Mouse (Mus musculus): ENCODE measurements around the gene Rap1b.
A peak's percentile ranks its signal among the peaks of the same experiment; 100 is the strongest.

The Rap1b gene

GRCm38 (mm10) chr10:117824139-117824538 lies 21.7 kb downstream of the Rap1b start:
- DNase-seq (ENCODE audit: extremely low read depth, insufficient read length, low spot score) = no peak

DNA sequence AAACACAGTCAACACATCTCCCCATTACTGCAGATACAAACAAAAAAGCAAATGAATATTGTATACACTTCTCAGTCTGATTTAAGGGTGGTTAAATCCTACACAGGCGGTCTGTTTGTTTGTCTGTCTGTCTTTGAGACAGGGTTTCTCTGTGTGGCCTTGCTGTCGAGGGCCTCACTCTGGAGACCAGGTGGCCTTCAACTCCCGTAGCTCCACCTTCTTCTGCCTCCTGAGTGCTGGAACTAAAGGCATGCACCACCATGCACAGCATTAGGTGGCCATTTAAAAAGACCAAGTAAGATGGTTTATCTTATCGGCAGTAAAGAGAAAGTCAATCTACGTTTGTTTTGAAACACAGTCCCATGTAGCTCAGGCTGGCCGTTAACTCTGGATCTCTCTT lies 22.5 kb downstream of the Rap1b start:
- DNase-seq (ENCODE audit: extremely low read depth, insufficient read length, low spot score) = no peak

- DNase-seq (ENCODE audit: extremely low read depth, insufficient read length, low spot score) = no peak
These were observed 27.2 kb downstream of the Rap1b start for GRCm38 (mm10) chr10:117818600-117818999.

DNA sequence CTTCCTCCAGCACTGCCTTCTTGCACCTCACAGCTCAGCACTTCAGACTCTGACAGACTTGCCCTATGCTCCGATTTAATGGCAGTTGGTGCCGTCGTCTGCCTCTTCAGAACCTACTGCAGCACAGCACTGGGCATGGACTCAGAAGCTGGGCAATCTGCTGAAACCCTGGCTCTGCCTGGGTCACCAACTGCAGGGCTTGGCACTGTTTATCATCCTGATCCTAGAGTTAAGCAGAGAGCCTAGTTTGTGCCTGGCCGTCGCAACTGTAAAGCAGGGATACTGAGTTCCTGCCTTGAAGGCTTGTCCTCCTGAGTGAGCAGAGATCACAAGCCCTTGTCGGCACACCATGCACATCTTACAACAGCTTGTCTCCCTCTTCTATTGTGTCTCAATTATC lies 29.1 kb downstream of the Rap1b start:
- no peak for DNase-seq (ENCODE audit: extremely low read depth, insufficient read length, low spot score)

- DNase-seq (ENCODE audit: extremely low read depth, insufficient read length, low spot score) = no peak
These were observed 33.3 kb downstream of the Rap1b start for GRCm38 (mm10) chr10:117812501-117812900.

GRCm38 (mm10) chr10:117811555-117811954 lies 34.3 kb downstream of the Rap1b start:
- no peak for DNase-seq (ENCODE audit: extremely low read depth, insufficient read length, low spot score)

GRCm38 (mm10) chr10:117810506-117810905 lies 35.3 kb downstream of the Rap1b start:
- DNase-seq (ENCODE audit: extremely low read depth, insufficient read length, low spot score) = no peak

- no peak for DNase-seq (ENCODE audit: extremely low read depth, insufficient read length, low spot score)
These were observed 37.8 kb downstream of the Rap1b start for GRCm38 (mm10) chr10:117808068-117808467.

DNA sequence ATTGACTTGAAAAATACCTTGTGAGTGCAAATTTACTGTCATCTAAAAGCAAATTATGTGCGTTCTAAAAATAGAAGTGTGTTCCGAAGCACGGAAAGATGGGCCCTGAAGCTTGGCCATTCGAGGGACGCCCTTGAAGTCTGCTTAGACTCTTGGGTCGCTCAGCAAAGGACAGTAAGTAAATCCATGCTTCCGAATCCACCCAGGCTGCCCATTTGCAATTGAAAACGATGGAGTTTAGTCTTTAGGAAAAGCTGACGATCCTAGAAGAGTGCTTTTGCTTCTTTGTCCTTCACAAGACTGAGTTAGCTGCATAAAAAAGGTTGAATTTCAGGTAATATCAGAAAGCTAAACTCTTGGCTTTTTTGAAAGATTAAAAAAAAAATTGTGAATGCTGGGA lies 39.9 kb downstream of the Rap1b start:
- DNase-seq (ENCODE audit: extremely low read depth, insufficient read length, low spot score) = no peak

- no peak for DNase-seq (ENCODE audit: extremely low read depth, insufficient read length, low spot score)
These were observed 41.7 kb downstream of the Rap1b start for GRCm38 (mm10) chr10:117803870-117804850.

- no peak for DNase-seq (ENCODE audit: extremely low read depth, insufficient read length, low spot score)
These were observed 43.9 kb downstream of the Rap1b start for GRCm38 (mm10) chr10:117801886-117802285.

GRCm38 (mm10) chr10:117799806-117800205 lies 46.0 kb downstream of the Rap1b start:
- DNase-seq (ENCODE audit: extremely low read depth, insufficient read length, low spot score) = no peak

DNA sequence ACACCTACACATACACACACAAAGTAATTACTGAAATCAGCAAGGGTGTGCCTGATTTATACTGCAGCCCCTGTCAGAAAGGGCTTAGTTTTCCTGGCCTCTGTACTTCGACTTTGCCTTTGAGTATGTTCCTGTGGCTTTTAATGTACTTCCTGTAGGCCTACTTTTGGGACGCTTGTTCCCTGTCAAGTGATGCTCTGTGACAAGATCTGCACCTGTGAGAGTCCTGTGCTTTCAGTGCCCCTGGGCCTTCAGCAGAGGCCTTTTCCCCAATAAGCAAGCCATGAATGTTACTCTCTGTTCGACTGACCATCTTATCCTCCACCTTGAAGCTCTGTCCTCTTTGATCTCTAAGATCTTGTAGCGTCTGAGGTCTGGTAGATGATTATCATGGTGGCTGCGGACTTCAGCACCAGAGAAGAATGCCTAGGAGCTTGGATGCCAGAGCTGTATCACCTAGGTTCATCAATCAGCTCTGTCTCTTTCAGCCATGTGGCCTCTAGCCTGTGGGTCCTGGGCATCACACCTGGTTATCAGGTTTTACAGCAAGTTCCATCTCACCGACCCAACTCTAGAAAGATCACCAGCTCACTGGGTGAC lies 47.3 kb downstream of the Rap1b start:
- DNase-seq (ENCODE audit: extremely low read depth, insufficient read length, low spot score) = no peak

- DNase-seq (ENCODE audit: extremely low read depth, insufficient read length, low spot score) = no peak
These were observed 48.2 kb downstream of the Rap1b start for GRCm38 (mm10) chr10:117797684-117798083.

- DNase-seq (ENCODE audit: extremely low read depth, insufficient read length, low spot score) = no peak
These were observed 48.7 kb downstream of the Rap1b start for GRCm38 (mm10) chr10:117797106-117797505.

DNA sequence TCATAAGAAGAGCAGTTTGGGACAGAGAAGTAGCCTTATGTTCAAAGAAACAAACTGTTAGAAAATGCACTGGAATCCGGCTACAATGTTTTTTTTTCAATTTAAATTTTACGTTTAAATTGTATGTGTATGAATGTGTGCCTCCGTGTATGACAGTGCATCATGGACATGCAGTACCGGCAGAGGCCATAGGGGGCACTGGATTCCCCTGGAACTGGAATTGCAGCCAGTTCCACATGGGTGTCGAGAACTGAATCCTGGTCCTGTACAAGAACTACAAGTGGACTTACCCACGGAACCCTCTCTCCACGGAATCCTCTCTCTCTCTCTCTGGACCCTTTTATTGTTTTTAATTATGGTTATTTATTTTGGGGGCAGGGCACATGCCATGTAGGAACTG lies 49.7 kb downstream of the Rap1b start:
- DNase-seq (ENCODE audit: extremely low read depth, insufficient read length, low spot score) = no peak

DNA sequence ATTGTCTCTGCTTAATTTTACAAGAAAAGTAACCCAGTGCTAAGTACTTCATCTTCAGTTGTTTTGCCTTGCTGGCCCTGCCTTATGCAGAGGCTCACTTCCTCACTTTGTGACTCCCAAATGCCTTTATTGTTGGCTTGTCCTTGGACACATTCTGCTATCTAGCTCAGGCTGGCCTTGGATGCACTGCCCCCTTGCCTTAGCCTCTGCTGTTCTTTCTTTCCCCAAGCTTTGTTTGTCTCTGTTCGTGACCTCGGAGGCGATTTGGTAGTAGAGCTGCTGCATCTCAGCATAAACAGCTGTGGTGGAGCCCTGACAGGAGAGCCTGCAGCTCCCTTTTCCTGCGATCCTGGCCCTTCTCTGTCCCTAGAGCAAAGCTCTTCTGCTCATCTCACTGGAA lies 50.6 kb downstream of the Rap1b start:
- no peak for DNase-seq (ENCODE audit: extremely low read depth, insufficient read length, low spot score)

DNA sequence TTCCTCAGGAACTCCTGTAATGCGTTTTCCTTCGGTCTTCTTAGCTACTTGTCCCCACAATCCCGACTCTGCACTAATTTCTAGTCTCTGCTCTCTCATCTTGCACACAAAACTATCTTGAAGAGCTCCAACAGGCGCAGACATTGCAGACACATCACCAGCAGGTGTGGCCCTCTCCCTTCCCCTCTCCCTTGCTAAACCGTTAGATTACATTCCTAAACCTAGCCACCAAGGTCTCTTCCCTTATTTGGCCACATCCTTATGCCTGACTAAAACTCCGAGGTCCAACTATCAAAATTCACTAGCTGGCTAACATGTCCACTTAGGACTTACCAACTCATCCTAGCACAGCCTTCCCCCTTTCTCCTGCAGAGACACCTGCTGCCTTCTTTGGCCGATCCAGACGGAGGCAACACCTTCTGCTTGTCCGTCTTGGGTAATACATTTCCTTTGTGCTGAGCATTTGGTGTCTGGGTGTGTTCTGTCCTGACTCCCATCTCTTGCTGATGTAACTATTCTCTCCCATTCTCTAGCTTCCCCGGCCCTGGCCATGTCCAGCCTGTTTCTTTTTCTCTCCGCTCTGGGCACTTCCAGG lies 52.3 kb downstream of the Rap1b start:
- no peak for DNase-seq (ENCODE audit: extremely low read depth, insufficient read length, low spot score)

- peak; percentile 100 for DNase-seq (ENCODE audit: extremely low read depth, insufficient read length, low spot score)
These were observed 53.4 kb downstream of the Rap1b start, which contains the start of gene Nup107 for GRCm38 (mm10) chr10:117792141-117793091. Nup107 (minus strand) TSS chr10:117792705.

- no peak for DNase-seq (ENCODE audit: extremely low read depth, insufficient read length, low spot score)
These were observed 54.7 kb downstream of the Rap1b start for GRCm38 (mm10) chr10:117791171-117791470.
